Mouse (Mus musculus): ENCODE measurements around the gene Kcnab1.

Gene Kcnab1

DNA sequence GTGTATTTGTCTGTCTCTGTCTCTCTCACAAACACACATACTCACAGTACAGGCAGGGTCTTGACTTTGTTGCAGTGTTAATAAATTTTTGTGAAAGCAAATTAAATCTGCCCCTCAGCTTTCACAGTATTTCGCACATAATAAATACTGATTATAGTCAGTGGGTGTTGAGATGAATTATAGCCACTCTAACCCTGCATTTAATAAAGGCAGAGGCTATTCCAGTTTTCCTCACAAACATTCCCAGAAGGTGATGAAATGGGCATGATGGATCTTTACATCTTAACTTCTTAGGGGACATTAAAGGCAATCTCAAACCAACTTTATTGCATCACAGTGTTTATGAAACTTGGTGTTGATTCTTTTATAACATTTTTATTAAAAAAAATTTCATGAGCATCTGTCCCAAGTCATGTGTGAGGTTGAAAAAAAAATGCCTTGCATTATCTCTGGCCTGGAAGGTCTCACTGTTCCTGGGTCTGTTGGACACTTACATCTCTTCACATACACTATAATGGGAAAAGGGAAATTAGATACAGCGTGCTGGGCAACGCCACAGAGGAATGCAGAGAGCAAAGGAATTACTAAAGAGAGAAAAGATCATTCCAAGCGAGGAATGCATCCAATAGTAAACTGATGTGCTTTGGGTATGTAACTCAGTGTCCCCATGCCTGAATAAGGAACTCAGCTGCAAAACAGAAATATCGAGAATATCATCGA, 95.3 kb downstream of the Kcnab1 start:
- no peak for DNase-seq (ENCODE audit: low spot score)

DNA sequence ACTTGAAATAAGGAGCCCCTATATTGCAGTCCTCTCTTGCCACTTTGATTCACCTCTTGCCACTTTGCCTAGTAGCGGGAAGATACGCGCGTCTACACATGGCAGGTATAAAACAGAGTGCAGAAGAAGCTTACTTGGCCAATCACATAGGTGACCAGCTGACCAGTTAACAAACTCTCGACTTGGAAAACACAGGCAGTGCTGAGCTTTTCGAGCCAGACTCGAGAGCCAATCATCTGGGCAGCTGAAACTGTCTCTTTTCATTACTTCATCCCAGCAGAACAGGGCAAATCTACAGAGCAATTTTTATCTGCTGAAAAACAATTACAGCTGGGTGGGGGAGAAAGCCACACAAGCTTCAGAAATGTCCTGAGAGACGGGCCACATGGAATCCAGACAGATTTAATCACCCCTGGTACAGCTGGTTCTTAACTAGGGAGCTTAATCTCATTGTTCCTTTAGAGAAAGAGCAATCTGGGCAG, 96.4 kb downstream of the Kcnab1 start:
- no peak for DNase-seq (ENCODE audit: low spot score)

DNA sequence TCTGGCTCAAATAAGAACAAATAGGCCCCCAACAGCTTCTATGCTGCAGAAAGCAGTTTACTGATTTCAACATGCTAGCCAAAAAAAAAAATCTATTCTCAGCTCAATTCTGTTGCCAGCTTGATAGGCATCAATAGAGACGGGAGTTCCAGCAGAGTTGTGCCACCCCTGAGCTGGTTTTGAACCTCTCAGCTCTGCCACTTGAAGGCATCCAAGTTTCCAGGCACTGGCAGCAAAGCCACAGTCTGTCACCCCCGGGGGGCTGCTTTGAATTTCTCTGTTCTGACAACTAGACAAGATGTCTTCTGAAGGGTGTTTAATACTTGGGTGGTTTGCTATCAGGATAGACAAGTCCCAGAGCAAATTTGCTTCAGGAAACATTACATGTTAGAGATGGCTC, 104.5 kb downstream of the Kcnab1 start:
- DNase-seq (ENCODE audit: low spot score) = no peak

DNA sequence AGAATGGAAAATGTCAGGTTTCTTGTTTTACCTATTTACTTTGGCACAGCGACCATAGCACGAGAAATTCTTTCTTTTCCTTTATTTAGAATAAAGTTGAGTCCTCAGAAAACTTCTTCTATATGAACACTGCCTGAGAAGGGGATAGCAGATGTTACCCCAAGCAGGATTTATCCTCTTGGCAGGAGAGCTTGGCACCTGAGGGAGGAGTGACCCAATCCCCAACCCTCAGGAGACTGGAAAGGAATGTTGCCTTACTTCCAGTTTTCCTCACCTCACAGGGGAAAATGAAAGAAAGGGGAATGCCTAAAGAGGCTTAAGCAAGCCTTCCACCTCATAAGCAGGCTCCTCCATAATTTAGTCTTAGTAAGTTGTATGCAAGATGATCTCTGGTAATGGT, 105.5 kb downstream of the Kcnab1 start:
- no peak for DNase-seq (ENCODE audit: low spot score)

DNA sequence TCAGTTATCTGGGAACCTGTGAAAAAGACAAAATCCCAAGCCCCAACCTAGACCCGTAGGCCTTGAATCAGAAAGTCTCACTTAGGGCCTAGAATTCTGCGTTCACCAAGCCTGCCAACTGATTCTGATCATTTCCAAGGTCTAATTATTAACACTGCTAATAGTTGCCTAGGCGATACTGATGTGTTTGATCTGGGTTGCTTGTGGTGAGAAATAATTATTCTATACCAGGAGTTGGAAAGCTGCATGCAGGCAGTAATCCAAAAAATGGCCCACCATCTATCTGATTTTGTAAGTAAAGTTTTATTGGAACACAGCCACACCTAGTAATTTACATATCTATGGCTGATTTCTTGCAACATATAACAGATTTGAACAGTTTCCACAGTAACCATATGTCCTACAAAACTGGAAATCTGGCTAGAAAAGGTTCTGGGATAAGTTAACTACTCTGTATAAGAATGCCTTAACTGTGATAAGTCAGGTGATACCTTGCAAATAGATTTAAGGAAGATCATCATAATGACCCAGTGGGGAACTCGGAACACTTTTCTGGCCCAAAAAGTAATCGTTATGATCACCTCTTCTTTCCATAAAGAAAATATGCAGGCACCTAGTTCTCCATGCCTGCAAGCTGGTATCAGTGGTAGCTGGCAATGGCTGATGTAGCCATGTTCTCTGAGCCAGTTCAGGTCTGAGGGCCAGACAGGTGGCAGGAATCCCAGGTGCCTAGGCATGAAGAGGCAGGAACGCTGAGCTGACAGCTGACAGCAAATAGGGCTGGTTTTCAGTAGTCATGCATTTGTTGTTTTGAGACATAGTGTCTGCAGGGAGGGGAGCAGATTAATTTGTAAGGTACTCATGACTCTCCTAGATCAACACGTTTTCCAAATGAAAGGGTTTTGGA, 108.7 kb downstream of the Kcnab1 start:
- no peak for DNase-seq (ENCODE audit: low spot score)

DNA sequence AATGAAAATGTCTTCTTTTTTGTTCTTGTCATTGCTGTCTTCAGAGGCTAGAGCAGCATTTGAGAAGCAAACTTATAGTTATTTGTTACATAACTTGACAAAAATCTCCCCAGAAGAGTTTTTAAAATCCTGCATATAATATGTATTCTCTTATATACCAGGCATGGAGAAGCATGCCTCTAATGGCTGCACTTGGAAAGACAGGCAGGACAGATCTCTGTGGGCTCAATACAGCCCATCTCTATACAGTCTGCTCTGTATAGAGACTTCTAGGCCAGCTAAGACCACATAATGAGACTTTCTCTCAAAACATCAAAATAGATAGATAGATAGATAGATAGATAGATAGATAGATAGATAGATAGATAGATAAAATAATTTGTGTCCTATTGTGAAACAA, 111.1 kb downstream of the Kcnab1 start:
- no peak for DNase-seq (ENCODE audit: low spot score)

DNA sequence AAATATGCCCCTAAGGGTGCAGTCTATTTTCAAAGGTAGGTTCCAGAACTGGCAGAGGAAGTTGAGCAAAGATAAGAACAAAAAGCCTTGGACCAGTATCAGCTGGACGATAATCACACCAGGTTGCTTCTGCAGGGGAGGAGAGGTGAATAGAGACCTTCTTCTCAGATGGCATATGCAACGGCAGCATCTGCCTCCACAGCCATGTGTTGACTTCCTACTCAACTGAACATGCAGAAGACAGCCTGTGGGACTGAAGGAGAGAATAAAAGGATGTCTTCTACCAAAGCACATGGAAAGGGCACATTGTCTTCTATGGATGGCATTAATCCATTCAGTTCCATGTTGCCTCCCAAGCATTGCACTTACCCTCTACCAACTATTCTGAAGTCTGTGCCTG, 114.5 kb downstream of the Kcnab1 start:
- DNase-seq (ENCODE audit: low spot score) = no peak

DNA sequence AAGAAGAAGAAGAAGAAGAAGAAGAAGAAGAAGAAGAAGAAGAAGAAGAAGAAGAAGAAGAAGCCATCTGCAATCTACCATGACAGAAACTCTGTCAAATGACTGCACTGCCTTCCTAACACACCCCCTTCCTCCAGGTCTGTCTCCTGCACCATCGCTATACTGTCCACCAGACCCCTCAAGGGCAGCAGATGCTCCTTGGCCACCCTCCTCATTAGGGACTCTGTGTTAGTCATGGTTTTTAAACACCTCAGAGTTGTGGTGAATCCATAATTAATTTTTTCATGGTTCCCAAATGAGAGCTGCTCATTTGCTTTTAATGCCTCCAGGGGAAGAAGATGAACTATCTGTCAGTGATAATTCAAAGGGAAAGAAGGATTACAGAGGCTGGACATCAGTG, 121.8 kb downstream of the Kcnab1 start:
- DNase-seq (ENCODE audit: low spot score) = no peak

DNA sequence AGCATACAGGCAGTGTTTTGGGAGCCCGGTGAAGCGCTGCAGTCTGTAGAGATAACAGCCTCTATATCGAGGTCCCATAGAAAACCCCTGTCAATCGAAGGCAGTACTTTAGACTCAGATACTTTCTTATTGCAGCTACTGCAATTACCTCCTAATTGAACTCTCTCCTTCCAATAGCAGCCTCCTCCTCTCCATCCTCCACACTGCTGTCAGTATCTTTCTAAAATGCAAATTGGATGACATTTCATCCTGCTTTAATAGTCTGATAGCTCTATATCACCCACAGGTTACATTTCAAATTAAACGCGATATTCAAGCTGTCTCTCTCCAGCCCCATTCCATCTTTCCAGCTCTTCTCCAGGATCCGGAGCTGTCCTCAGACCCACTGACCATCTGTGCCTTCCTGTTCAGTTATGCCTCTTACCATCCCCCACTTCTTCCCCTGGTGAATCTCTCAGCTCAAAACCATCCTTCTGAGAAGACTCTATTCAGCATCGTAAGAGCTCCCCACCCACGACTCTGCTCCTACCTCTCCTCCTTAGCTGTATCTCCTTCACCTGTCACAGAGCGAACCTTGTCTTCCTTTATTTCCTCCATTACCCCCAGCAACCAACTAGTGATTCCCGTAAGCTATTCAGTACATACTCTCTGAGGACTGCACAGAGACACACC, 122.4 kb downstream of the Kcnab1 start:
- DNase-seq (ENCODE audit: low spot score) = no peak

DNA sequence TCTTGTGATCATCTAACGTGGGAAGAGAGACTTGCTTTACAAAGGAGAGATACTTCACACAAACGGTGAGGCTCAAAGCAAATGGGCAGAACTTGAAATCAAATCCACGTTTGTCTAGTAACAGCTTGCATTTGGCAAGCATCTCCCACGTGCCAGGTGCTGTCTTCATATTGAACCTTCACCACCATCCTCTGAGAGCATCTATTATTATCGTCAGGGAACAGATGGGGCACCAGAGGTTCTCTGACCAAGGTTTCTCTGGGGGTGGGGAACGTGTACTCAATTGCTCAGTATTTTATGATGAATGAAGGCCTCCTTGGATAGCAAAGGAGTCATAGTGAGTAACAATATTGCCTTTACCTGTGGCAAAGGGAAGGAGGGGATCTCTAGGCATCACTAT, 139.8 kb downstream of the Kcnab1 start:
- DNase-seq (ENCODE audit: low spot score) = no peak

DNA sequence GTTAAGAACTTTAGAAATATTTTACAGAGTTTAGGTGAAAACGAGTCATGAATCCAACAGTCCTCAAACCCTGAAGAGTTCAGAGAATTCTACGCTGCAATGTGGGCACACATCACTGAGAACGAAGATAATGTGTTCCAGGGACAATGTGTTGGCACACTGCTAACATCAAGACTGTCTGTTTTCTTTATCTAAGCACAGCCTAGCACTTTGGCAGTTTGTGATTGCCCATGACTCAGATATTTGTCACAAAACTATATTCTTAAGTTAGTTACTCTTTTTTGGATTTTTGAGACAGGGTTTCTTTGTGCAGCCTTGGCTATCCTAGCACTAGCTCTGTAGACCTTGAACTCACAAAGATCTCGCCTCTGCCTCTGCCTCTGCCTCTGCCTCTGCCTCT, 151.3 kb downstream of the Kcnab1 start:
- DNase-seq (ENCODE audit: low spot score) = no peak

DNA sequence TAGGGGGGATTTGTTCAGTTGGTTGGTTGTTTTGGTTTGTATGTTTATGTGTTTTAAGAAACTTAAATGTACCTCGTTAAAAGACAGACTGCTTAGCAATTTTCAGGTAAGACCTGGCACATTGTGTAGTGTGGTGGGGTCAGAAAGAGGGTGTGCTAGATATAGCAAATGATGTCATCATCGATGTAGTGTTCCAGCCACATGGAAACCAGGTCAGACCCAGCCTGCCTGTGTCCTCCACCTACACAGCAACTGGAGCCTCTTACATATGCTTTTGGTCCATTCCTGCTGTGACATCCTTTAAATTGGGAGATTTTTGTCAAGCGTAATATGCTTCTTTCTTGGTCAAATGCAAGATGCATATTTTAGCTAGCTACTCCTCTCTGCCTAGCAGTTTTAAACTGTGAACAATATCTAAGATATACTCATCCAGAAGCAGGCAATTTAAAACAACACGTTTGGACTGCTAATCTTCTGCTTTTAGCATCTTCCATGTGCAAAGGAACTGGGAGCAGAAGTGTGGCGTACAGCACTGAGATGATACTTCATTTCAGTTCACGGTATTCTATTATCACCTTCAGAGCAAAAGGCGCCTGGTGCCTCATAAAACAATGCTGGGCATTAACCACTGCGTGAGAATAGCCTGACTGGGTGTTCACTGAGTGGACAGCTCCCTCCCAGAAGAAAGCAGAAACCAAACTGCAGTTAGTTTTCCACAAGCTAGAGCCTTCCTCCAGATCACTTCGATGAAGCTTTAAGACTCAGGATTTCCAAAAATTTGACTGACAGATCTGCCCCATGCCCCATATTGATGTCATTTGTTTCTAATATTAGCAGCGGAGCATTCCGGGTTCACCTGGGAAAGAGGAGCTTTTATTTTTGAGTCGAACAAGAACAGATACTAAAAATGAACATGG, 153.6 kb downstream of the Kcnab1 start:
- DNase-seq (ENCODE audit: low spot score) = no peak

DNA sequence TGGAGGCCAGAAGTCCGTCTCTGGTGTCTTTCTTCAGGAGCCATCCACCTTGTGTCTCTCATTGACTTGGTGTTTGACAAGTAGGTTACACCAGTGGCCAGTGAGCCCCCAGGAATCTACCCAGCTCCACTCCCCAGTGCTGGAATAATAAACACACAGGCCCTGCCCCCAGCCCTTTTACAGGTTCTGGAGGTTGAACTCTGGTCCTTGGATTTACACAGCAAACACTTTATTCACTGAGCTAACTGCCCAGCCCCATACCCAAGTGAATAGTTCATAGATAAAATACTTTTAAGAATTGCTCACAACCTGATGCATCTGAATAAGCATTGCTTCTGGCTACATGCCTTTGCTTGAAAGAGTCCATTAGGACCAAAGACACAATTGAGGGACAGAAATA, 164.1 kb downstream of the Kcnab1 start:
- DNase-seq (ENCODE audit: low spot score) = no peak

DNA sequence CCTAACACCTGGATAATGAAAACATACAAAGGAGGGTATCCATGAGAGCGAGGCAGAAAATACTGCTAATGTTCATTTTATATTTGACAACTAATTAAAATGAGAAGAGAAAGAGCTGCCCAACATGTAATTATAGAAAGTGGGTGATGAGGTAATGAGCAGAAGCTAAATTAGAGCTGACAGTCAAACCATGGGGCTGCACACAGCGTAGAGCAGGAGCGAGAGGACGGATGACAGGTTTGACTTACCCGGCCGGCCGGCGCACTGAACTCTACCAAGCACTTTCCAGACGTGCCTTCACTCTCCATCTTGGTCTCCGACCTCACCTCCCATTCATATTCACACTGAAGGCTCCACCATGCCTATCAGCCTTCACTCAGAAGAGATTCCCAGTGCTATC, 168.6 kb downstream of the Kcnab1 start:
- no peak for DNase-seq (ENCODE audit: low spot score)

DNA sequence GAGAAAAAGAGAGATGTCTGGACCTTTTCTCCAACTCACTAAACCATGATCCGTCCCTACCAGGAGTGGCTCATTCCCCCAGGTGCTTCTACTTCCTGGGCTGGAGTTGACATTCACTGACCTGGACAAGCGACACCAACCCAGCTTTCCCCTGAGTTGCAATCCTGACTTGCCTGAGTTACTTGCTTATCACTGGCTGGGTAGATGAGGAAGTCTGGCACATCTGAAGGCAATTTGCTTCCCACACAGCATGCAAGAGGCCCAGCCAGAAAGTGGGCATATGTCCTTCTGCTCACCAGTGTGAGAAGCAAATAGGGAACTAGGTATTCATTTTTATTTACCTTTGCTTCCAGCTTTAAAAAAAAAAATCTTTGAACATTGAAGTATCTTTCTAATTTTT, 174.2 kb downstream of the Kcnab1 start:
- DNase-seq (ENCODE audit: low spot score) = no peak

DNA sequence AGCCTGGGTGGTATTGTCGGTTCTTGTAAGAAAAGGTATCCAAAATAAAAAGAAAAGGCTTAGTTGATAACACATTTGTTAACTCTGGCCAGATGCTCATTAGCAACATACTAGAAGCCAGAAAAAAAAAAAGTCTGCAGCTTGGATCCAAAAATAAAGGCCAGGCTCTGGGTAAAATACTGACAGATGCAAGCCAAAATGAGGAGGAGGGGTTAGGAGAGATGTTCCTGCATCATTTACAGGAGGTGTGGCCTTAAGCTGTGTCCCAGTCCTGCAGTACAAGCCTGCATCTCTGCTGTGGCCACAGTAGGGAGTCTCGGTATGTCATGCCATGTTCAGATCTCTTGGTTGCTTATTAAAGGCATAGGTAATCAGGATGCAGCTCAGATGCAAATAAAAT, 179.8 kb downstream of the Kcnab1 start:
- no peak for DNase-seq (ENCODE audit: low spot score)

DNA sequence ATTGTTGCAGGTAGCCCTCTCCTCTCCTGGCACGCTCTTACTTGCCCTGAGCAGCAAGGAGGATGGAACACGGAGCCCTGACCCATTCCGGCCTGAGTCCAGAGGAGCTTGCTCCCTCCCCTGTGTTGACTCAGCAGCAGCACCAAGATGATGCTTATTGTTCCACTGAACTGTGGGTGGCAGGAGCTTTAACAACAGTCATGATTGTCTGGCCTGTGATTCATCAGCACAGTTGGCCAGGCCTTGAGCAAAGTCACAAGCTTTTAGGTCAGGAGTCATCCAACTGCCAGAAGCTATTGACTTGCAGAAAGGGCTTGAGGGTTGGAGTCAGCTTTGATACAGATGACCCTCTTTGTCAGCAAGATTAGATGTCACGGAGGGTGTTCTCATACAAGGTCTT, 187.8 kb downstream of the Kcnab1 start:
- no peak for DNase-seq (ENCODE audit: low spot score)

DNA sequence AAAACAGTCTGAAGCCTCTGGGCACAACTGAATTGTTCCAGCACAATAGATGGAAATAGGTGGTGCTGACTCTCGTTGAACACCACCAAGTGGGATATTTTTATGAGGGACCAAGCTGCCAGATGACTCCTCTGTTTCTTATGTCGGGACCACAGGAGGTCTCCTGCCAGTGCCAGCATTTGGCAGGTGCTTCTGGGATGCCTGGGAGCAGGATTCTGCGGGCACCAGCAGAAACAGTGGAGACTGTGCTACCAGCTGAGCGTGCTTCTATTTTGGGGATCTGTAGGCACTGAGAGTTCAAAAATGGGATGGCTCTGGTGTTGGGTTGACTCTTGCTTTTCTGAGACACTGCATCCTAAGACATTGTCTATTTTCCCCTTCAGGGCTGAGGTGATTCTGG, 190.0 kb downstream of the Kcnab1 start:
- no peak for DNase-seq (ENCODE audit: low spot score)

DNA sequence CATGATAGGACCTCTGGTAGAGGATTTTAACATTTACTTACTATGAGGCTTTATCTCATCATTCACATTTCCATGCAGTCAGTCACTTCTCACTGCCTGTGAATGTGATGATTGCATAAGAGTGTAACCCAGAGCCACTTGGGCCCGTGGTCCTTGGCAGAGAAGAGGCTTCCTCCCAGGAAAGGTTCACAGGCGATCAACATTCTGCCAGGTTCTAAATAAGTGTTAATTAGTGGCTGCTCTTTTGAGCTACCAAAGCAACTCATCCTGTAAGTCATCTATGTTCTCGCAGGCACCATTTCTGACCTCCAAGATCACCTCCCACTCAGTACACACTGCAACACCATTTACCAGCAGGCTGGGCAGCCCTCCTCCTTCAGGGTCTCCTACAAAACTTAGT, 192.3 kb downstream of the Kcnab1 start:
- DNase-seq (ENCODE audit: low spot score) = no peak

DNA sequence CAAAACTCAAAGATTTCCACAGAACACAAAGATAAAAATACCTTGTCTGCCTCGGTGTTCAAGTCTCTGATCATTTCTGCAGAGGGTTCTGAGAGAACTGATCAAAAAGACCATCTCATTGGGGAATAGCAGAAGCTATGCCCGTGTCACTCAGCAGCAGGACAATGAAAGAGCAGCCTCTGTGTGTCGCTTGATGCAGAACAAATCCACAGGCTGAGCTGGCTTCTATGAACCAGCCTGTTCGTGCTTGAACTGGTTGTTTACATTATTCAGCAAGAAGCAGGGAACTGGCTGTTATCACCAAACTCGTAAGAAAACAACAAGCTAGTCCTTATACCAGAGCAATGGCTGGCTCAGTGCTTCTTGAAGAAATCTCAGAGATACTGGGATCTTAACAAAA, 193.4 kb downstream of the Kcnab1 start:
- DNase-seq (ENCODE audit: low spot score) = no peak

DNA sequence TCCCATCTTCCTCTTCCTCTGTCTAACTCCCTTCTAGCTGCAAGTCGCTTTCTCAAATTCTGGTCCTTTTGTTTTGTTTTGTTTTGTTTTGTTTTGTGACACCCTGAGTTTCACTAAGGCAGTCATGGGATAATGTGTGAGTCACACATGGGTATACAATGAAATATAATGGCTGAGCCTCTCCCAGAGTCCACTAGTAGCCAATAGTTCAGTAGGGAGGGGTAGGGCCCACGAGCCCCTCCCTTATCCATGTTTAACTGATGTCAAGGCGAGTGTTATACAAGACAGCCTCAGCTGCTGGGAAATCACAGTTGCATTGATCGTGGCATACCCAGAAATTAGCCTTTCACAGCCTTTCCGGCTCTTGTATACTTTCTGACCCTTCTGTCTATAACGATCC, 206.7 kb downstream of the Kcnab1 start:
- DNase-seq (ENCODE audit: low spot score) = no peak

DNA sequence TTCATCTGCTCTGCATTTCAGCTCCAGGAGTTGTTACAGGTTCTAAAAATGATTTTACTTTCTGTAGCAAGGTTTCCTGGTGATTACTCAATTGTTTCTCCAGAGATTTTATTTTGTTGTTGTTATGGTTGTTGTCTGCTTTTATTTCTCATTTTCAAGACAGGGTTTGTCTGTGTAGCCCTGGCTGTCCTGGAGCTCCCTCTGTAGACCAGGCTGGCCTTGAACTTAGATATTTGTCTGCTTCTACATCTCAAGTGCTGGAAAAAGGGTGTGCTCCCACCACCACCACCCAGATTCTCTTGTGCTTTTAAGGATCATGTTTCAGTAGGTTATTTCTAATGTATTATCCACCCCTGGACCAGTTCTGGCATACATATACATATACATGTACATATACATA, 207.6 kb downstream of the Kcnab1 start:
- DNase-seq (ENCODE audit: low spot score) = no peak
